Comparison of ENCODE assay signal across 11 mouse cellular contexts in genomic region chr6:85895061-85895648, GRCm38 (mm10). TPM values are rescaled to one million over a fixed set of nuclear protein-coding genes. Genes with fewer than 3 reads are reported as not detected.
DNase-seq lines count a peak whose midpoint lies in the region; ATAC-seq and TF ChIP-seq lines count a peak whose summit lies in the region.
"Not testable (repeated sequence)": the region's sequence is repeated elsewhere in the genome, so short reads cannot be mapped to it uniquely, and the experiment has no call there.
"Had no signal": no experiment of that assay in that cellular context is flagged by ENCODE, and none has a peak within 500 bp of the region (broad histone marks: within the 10 kb centered on the region; RNA-seq: fewer than 3 reads in every experiment).

No protein-coding gene starts in this region.

- in situ Hi-C loops in Patski (cut with MboI; ENCODE audit: low pct_unique_long_range_greater_than_20kb): not testable (repeated sequence)

- H3K27me3 ChIP-seq in Patski; cerebellum, adult 2 months (ENCODE audit: control insufficient read depth, insufficient read depth, low read length); forebrain, postnatal 0 days (ENCODE audit: insufficient read depth, low read length); intestine, postnatal 0 days (replicated peaks; ENCODE audit: control insufficient read depth, insufficient read depth, low read length); limb, embryonic 10.5 days (ENCODE audit: low read depth, poor library complexity, severe bottlenecking); midbrain, embryonic 10.5 days (ENCODE audit: low read depth, poor library complexity, severe bottlenecking); thymus, adult 2 months (ENCODE audit: control insufficient read depth, insufficient read depth, low read length): not testable (repeated sequence)

- CTCF ChIA-PET in Patski (lab: Charles Lee): interaction anchor here (1.3 kb wide), 1 partner anchor 10 kb away, joined by 3 read pairs; no protein-coding TSS in a partner anchor

- not testable (repeated sequence) for H3K4me2 ChIP-seq in forebrain, postnatal 0 days (ENCODE audit: low read depth); intestine, postnatal 0 days (replicated peaks; ENCODE audit: low read depth)

- WGBS in cerebellum, adult 2 months: 67% methylated on average over 25 of the region's 25 CpGs
- 73% methylated on average over 25 of the region's 25 CpGs for WGBS in forebrain, postnatal 0 days
- 67% methylated on average over 25 of the region's 25 CpGs for WGBS in intestine, postnatal 0 days
- WGBS in limb, embryonic 10.5 days: 71% methylated on average over 25 of the region's 25 CpGs
- 72% methylated on average over 25 of the region's 25 CpGs for whole genome bisulfite sequencing in midbrain, embryonic 10.5 days
- WGBS in thymus, adult 2 months: 69% methylated on average over 25 of the region's 25 CpGs

- not testable (repeated sequence) for ATAC-seq in Patski; forebrain, postnatal 0 days; intestine, postnatal 0 days

- H3K9ac ChIP-seq in forebrain, postnatal 0 days; intestine, postnatal 0 days (ENCODE audit: low read depth, low read length): not testable (repeated sequence)

- not testable (repeated sequence) for H3K4me1 ChIP-seq in cerebellum, adult 2 months (ENCODE audit: control insufficient read depth, insufficient read depth, low read length); forebrain, postnatal 0 days (ENCODE audit: insufficient read depth); intestine, postnatal 0 days (replicated peaks; ENCODE audit: control insufficient read depth, insufficient read depth, low read length); limb, embryonic 10.5 days; midbrain, embryonic 10.5 days; thymus, adult 2 months (replicated peaks; ENCODE audit: control insufficient read depth, insufficient read depth, low read length)

- H3K9me3 ChIP-seq in forebrain, postnatal 0 days (ENCODE audit: low read length); intestine, postnatal 0 days (ENCODE audit: control insufficient read depth); limb, embryonic 10.5 days (replicated peaks): not testable (repeated sequence)
- H3K9me3 ChIP-seq in midbrain, embryonic 10.5 days (replicated peaks): peaks cover 22% of the 10 kb centered on the region; the same call in 1 of the 2 replicates

- H3K27ac ChIP-seq in cerebellum, adult 2 months (ENCODE audit: insufficient read depth, low read length); forebrain, postnatal 0 days (ENCODE audit: low read depth, low read length); intestine, postnatal 0 days (ENCODE audit: low read depth, low read length); limb, embryonic 10.5 days; midbrain, embryonic 10.5 days (replicated peaks); thymus, adult 2 months (ENCODE audit: control insufficient read depth, insufficient read depth, low read length): not testable (repeated sequence)

- peak; percentile 17 for DNase-seq in 3134 (ENCODE audit: extremely low read depth, insufficient read length, low spot score)
- not testable (repeated sequence) for DNase-seq in Patski (ENCODE audit: low read depth, low spot score); forebrain, postnatal 0 days
- peak in 1 of 2 experiments; percentile 50 for DNase-seq in cerebellum, adult 2 months
- peak; percentile 26 for DNase-seq in limb, embryonic 10.5 days (ENCODE audit: low spot score)
- DNase-seq in midbrain, embryonic 10.5 days (ENCODE audit: low spot score): peak; percentile 9
- DNase-seq in thymus, adult 2 months: peak; percentile 29

- TF ChIP-seq CTCF in Patski (IDR thresholded peaks at IDR 0.05): peak; percentile 50
- peak; percentile 55; the same call in 1 of the 2 replicates for TF ChIP-seq CTCF in cerebellum, adult 2 months (IDR thresholded peaks at IDR 0.05; ENCODE audit: borderline replicate concordance, insufficient read depth, low read depth, low read length)
- TF ChIP-seq CTCF in forebrain, postnatal 0 days (IDR thresholded peaks at IDR 0.05; ENCODE audit: low read depth): peak; percentile 63
- TF ChIP-seq CTCF in intestine, postnatal 0 days (IDR thresholded peaks at IDR 0.05; ENCODE audit: low read depth): peak; percentile 76
- TF ChIP-seq CTCF in thymus, adult 2 months (IDR thresholded peaks at IDR 0.05; ENCODE audit: borderline replicate concordance, control insufficient read depth, extremely low read depth, insufficient read depth, low read length, poor library complexity): peak; percentile 54; the same call in 1 of the 2 replicates

- POLR2A ChIA-PET in Patski (lab: Charles Lee): not testable (repeated sequence)

- not testable (repeated sequence) for TF ChIP-seq POLR2A in cerebellum, adult 2 months (IDR thresholded peaks at IDR 0.05; ENCODE audit: borderline replicate concordance, insufficient read depth, low read length); thymus, adult 2 months (IDR thresholded peaks at IDR 0.05; ENCODE audit: control insufficient read depth, extremely low read depth, insufficient read depth, low read length, poor library complexity)

- not testable (repeated sequence) for H3K4me3 ChIP-seq in cerebellum, adult 2 months (replicated peaks; ENCODE audit: insufficient read depth, low read depth, low read length); forebrain, postnatal 0 days (ENCODE audit: low read depth, low read length); intestine, postnatal 0 days (ENCODE audit: low read depth, low read length); limb, embryonic 10.5 days; midbrain, embryonic 10.5 days; thymus, adult 2 months (ENCODE audit: control insufficient read depth, insufficient read depth, low read length)

- H3K36me3 ChIP-seq in forebrain, postnatal 0 days (ENCODE audit: insufficient read depth); intestine, postnatal 0 days (ENCODE audit: control insufficient read depth, insufficient read depth); limb, embryonic 10.5 days; midbrain, embryonic 10.5 days; thymus, adult 2 months (ENCODE audit: control insufficient read depth, insufficient read depth, low read length): not testable (repeated sequence)

RNA-seq across cellular contexts. Expression of gene Nat8f4, which starts 9.5 kb away (rescaled TPM):
- polyA plus RNA-seq in Patski (2021): 0.27 TPM
- polyA plus RNA-seq in cerebellum, adult 2 months (2012; rRNA removed): 9.8 and 10.2 TPM in 2 replicates
- total RNA-seq in forebrain, postnatal 0 days (2014; rRNA removed): 5.5 and 6.0 TPM in 2 replicates
- 4.3 and 6.5 TPM in 2 replicates for polyA plus RNA-seq in forebrain, postnatal 0 days (2015; fragmentation: Nextera tagmentation; extraction: Ambion mirVana)
- polyA plus RNA-seq in intestine, postnatal 0 days (2015; fragmentation: Nextera tagmentation; extraction: Ambion mirVana): 38.7 and 41.4 TPM in 2 replicates
- polyA plus RNA-seq in limb, embryonic 10.5 days (2016; fragmentation: Nextera tagmentation; extraction: Ambion mirVana): 1.5 and 1.8 TPM in 2 replicates
- 5.6 and 6.0 TPM in 2 replicates for polyA plus RNA-seq in midbrain, embryonic 10.5 days (2016; fragmentation: Nextera tagmentation; extraction: Ambion mirVana)
- 2.9 and 4.1 TPM in 2 replicates for polyA plus RNA-seq in thymus, adult 2 months (2012; rRNA removed)

RNA-seq across cellular contexts. Expression of gene Tprkb, which starts 16.5 kb away (rescaled TPM):
- 37.6 TPM for polyA plus RNA-seq in Patski (2021)
- polyA plus RNA-seq in cerebellum, adult 2 months (2012; rRNA removed): 141 and 158 TPM in 2 replicates
- 50.2 and 66.8 TPM in 2 replicates for total RNA-seq in forebrain, postnatal 0 days (2014; rRNA removed)
- polyA plus RNA-seq in forebrain, postnatal 0 days (2015; fragmentation: Nextera tagmentation; extraction: Ambion mirVana): 54.5 and 69.6 TPM in 2 replicates
- 61.3 and 65.1 TPM in 2 replicates for polyA plus RNA-seq in intestine, postnatal 0 days (2015; fragmentation: Nextera tagmentation; extraction: Ambion mirVana)
- 27.5 and 32.5 TPM in 2 replicates for polyA plus RNA-seq in limb, embryonic 10.5 days (2016; fragmentation: Nextera tagmentation; extraction: Ambion mirVana)
- 30.6 and 35.9 TPM in 2 replicates for polyA plus RNA-seq in midbrain, embryonic 10.5 days (2016; fragmentation: Nextera tagmentation; extraction: Ambion mirVana)
- 16.8 and 20.6 TPM in 2 replicates for polyA plus RNA-seq in thymus, adult 2 months (2012; rRNA removed)

RNA-seq across cellular contexts. Expression of gene Nat8f1, which starts 20.3 kb away (rescaled TPM):
- 8.3 TPM for polyA plus RNA-seq in Patski (2021)
- 49.1 and 54.0 TPM in 2 replicates for polyA plus RNA-seq in cerebellum, adult 2 months (2012; rRNA removed)
- 10.7 and 18.1 TPM in 2 replicates for total RNA-seq in forebrain, postnatal 0 days (2014; rRNA removed)
- 13.1 and 15.3 TPM in 2 replicates for polyA plus RNA-seq in forebrain, postnatal 0 days (2015; fragmentation: Nextera tagmentation; extraction: Ambion mirVana)
- polyA plus RNA-seq in intestine, postnatal 0 days (2015; fragmentation: Nextera tagmentation; extraction: Ambion mirVana): 18.1 and 19.0 TPM in 2 replicates
- 3.2 and 5.2 TPM in 2 replicates for polyA plus RNA-seq in limb, embryonic 10.5 days (2016; fragmentation: Nextera tagmentation; extraction: Ambion mirVana)
- 5.9 and 7.9 TPM in 2 replicates for polyA plus RNA-seq in midbrain, embryonic 10.5 days (2016; fragmentation: Nextera tagmentation; extraction: Ambion mirVana)
- polyA plus RNA-seq in thymus, adult 2 months (2012; rRNA removed): 10.3 and 12.5 TPM in 2 replicates

RNA-seq across cellular contexts. Expression of gene Nat8f2, which starts 26.2 kb away (rescaled TPM):
- 0.01 TPM for polyA plus RNA-seq in Patski (2021)
- 0.31 and 0.33 TPM in 2 replicates for polyA plus RNA-seq in cerebellum, adult 2 months (2012; rRNA removed)
- 0.08 TPM in 1 of 2 replicates, not detected in the other for total RNA-seq in forebrain, postnatal 0 days (2014; rRNA removed)
- polyA plus RNA-seq in forebrain, postnatal 0 days (2015; fragmentation: Nextera tagmentation; extraction: Ambion mirVana): 0.04 TPM in 1 of 2 replicates, not detected in the other
- polyA plus RNA-seq in intestine, postnatal 0 days (2015; fragmentation: Nextera tagmentation; extraction: Ambion mirVana): 0.16 and 0.38 TPM in 2 replicates
- not detected in 2 replicates for polyA plus RNA-seq in limb, embryonic 10.5 days (2016; fragmentation: Nextera tagmentation; extraction: Ambion mirVana)
- polyA plus RNA-seq in midbrain, embryonic 10.5 days (2016; fragmentation: Nextera tagmentation; extraction: Ambion mirVana): not detected in 2 replicates
- polyA plus RNA-seq in thymus, adult 2 months (2012; rRNA removed): 0.04 and 0.45 TPM in 2 replicates
- polyA plus RNA-seq: heart, embryonic 15.5 days; limb, embryonic 15.5 days; neural tube, embryonic 12.5 days had no signal
